Mouse (Mus musculus): ENCODE measurements around the gene Rxfp2.

GRCm38 (mm10) chr5:150017672-150018071 lies 803 bp upstream of the Rxfp2 start:
- TF ChIP-seq CTCF (IDR thresholded peaks at IDR 0.05; ENCODE audit: low read depth, low read length) (no peak), POLR2A (IDR thresholded peaks at IDR 0.05; ENCODE audit: extremely low read depth, insufficient read depth, low read length) (no peak)
